Mouse (Mus musculus) lung, adult 18-20 months (tissue): Measurements from ENCODE around the gene Abcg8.

ENCODE experiments used
- DNase-seq, 2 experiments: peaks; one replicate each; pipeline ENCODE4 v3.0.0; 2022; ENCODE audit warnings: mixed read lengths in 2 of 2

Abcg8 gene

GRCm38 (mm10) chr17:84658951-84659350 is 17.2 kb upstream of the Abcg8 start:
- DNase-seq = no peak

DNA sequence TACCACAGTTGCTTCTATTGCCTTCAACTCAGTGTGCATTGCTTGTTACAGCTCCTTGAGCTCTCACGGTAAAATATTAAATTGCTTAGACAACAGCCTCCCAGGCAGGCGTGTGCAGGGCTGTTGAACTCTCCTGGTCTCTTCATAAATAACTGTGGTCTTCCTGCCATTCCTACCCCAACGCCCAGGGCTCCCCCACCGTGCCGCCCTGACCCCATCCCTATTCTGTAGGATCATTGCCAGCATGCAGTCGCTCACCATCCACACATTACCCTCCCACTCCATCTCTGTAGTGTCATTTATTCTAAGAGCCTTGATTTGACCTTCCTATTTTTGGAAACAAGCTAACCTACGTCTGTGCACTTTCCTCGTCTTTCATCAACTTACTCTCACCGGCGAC is 11.0 kb upstream of the Abcg8 start:
- no peak for DNase-seq

DNA sequence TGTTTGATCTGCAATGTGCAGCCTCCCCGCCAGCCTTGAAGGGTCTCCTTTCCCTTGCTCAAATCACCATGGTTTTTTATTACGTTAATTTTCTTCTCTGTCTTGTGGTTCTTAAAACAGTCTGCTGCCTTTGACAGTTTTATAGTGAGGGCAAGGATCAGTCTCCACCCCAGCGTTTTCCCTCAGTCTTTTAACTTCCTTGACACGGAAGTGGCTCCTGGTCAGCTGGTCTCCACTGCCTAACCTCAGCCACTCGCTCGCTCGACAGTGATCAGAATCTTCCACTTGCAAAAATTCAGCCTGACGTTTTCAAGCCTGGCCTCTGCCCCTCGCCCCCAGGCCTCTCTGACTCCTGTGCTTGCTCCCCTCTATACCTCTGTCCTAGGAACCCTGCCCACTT is 10.4 kb upstream of the Abcg8 start:
- DNase-seq = no peak

GRCm38 (mm10) chr17:84667848-84668247 is 8.3 kb upstream of the Abcg8 start:
- DNase-seq = no peak

DNA sequence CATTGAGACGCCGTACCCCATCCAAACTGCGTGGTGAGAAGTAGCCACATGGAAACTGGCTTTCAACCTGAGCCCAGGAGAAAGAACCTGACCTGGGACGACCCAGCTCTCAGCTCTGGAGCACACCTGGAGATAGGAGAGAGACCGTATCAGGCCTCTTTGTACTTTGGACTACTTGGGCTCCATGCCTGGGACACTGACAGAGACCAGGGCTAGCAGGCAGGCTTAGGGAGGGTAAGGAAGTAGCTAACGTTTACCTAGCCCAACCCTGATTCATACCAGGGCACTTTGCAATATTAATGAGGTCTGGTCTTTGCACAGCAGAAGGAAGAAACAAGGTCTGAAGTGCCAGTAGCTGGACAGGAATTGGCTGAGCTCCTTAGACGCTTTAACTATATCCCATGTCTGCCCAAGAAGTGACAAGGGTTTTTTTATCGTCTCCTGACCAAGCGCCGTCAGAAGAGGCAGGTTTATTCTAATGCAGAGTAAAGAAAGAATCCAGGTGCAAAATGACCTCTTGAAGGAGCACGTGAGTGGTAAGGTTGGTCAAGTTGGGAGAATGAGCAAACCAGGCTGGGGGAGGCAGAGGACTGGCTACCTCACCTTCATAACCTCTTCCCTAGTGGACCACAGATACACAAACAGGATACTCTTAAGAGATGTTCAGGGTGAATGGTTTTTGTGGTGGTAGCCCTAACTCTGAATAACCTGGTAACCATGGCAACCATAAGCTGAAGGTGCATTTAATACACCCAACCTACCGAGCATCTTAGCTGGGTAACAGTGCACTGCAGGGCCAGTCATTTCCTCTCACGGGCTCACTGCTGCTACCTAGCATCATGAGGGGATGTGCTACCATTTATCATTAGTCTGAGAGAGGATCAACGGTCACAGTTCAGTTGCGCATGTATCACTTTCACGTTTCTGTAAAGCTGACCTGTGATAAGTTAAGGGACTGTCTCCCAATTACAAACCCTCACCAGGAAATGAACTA is 3.4 kb upstream of the Abcg8 start:
- DNase-seq = peak; percentile 18 to 47

DNA sequence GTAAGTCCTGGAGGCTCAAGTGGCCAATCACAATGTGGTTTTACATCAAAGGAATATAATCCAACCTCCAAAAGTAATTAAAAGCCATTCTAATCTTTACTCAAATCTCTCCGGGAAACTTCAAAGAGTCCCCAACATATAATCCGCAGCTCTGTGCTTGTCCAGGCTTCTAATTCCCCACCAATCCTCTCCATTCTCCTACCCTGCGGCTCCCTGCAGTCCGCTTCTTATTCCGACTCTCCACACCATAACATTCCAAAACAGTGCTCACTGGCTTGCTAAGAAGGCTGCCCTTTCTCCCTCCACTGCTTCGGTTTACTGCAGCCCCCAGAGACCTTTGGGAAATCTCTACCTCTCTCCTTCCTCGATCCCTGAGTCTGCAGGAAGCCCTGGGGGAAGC is 2.1 kb upstream of the Abcg8 start:
- DNase-seq = no peak

GRCm38 (mm10) chr17:84675204-84675603 is 898 bp upstream of the Abcg8 start:
- DNase-seq = no peak

DNA sequence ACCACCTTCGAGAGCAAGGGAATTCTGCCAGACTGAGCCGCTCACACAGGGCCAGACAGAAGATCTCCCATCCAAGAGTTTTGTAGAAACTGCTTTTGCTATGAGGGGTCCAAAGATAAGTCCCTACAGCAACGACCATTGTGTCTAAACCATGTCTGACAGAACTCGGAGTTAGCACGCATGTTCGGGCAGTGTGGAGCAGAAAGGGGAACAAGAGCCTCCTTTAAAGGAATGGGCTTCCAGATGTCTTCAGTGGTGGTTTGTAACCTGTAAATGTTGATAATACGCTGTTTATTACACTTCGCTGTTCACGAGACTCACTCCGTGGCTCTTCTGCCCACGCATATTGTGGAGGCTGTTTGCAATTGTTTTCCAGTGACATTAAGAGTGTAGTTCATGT is 1.5 kb downstream of the Abcg8 start:
- DNase-seq = no peak

- no peak for DNase-seq
Measured at GRCm38 (mm10) chr17:84681670-84682069, 5.6 kb downstream of the Abcg8 start.

DNA sequence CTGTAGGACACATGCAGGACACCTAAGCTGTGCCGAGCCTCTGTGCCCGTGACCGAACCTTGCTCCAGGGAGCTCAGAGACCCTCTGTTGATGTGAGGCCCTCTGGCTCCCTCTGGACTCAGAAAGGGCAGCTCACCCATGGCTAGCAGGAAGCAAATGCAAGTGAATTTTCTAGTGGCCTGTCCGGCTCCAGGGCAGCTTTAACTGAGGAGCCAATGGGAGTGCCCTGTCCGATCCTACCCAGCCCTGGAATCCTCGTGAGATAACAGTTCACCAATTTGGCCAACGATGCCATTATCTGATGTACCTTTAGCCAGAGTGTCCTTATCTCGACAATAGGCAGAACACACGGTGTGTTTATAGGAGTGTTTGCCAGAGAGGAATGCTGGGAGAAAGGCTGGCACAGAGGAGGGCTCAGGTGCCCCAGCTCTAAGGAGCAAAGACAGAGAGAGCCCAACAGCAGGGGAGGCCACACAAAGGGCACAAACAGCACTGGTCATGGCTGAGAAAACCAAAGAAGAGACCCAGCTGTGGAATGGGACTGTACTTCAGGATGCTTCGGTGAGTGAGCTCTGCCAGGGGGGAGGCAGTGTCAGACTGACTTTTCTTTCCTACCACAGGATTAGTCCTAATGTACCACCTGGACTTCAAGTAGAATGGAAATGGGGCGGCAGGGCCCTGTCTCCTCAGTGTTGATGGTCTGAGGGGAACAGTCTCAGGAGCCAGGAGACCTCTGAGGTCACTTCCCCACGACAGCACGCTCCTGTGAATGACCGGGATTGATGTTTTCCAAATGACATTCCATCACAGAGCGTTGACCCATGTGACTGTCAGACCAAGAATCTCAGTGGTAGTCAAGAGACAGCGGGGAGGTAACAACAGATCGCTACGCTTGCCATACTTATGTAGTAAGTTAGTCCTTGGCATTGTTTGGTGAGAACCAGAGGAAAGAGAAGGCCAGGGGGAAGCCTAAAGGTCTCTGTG is 6.9 kb downstream of the Abcg8 start, which contains the start of gene Abcg5:
Abcg5 (minus strand) TSS at position 278 of the 984 bp plus-strand sequence.
- no peak for DNase-seq

DNA sequence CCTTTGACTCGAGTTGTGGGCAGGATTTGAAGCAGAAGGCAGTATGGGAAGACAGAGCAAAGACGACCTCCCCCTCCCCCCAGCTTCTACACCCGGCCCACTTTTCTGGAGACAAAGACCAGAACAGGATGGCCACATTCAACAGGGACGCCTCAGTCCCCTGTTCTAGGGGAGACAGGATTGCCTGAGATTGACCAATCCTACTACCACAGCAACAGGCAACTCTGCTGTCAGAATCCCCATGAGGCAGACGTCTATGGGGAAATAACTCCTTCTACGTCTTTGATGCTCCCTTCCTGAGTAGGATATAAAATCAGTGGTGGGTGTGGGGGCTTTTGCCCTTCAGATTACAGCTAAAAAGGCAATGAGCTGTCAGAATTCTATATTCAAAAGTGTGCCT is 8.2 kb downstream of the Abcg8 start:
- no peak for DNase-seq

- DNase-seq = no peak
Measured at GRCm38 (mm10) chr17:84685286-84685685, 9.2 kb downstream of the Abcg8 start.

DNA sequence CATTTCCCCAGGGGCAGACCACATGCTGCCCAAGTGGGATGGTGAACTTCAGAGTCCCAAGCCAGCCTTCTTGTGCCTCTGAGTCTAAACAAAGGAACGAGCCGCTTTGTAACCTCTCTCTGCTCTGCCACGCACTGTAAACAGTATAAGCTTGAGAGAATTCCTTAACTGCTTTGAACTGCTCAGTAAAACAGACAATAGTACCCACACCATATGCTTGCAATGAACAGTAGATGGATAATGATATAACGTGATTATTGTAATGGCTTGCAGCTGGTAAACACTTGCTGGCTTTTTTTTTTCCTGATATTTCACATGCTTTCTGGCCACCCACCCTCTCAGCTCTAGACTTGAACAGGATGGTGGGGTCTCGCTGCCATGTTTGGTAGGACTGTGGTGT is 11.9 kb downstream of the Abcg8 start:
- DNase-seq = no peak

- no peak for DNase-seq
Measured at GRCm38 (mm10) chr17:84688834-84689233, 12.7 kb downstream of the Abcg8 start.

DNA sequence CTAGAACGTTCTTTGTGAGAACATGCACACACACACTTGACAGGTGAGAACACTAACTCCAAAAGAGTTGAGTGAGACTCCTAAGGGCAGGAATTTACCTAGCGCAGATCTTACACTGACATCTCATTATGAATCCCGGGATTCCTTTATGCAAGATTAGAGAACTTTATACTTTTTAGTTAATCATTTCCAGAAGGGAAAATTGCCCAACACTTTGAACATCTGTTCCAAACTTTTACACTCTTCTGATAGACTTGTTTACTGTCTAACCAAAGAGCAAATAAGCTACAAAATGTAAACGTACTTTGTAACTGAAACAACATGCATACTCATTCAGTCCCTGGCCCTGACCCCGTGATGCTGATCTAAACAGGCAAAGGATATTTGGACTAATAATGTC is 13.2 kb downstream of the Abcg8 start:
- no peak for DNase-seq

GRCm38 (mm10) chr17:84690111-84690510 is 14.0 kb downstream of the Abcg8 start:
- DNase-seq = no peak

DNA sequence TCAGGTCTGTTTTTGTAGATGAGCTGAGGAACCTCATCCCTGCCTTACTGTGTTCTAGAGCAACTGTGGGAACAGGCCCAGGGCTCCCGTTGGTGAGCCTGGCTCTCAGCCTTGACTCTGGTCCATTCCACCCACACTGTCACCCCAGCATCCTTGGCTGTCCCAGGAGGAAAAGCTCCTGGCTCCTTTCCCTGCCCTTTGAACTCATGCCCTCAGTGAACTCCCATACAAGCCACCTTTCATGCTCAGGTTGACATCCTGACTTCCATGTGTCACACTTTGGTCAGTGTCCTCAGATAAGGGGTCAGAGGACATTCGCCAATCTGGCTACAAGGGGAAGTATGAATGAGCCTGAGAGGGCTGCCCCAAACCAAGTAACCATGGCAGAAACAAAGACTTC is 17.6 kb downstream of the Abcg8 start:
- DNase-seq = no peak

DNA sequence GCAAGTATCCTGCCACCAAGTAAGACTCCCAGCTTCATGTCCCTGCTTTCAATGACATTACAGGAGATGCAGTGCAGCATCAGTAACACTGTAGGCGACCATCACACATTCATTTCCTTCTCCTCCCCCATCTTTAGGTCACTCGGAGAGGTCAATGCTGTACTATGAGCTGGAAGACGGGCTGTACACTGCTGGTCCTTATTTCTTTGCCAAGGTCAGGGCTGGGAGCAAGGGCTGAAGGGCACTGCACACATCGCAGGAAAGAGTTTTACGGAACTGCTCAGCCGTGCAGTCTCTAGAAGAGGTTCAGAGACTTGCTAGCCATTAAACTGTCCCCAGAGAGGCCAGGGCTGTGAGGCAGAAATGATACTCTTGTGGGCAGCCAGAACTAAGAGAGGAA is 20.4 kb downstream of the Abcg8 start:
- no peak for DNase-seq

- peak; percentile 41 to 52 for DNase-seq
Measured at GRCm38 (mm10) chr17:84698727-84699126, 22.6 kb downstream of the Abcg8 start.

GRCm38 (mm10) chr17:84707407-84707806 is 31.3 kb downstream of the Abcg8 start:
- no peak for DNase-seq

DNA sequence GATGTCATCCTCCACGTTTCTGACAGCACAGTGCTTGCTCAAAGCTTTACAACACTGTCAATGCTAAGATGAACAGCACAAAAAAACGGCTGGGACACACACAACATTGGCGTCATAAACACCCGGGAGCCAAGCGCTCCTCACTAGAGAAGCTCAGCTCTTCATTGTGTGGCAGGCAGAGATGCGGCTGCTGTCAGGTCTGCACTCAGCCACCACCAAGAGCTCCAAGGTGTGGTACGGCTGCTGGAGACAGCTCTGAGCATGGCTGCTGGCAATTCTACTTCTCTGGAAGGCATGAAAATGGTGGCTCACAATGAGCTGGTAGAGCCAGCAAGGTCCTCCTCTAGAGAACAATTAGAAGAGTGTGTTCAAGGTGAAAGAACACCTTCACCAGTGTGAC is 32.7 kb downstream of the Abcg8 start:
- no peak for DNase-seq

DNA sequence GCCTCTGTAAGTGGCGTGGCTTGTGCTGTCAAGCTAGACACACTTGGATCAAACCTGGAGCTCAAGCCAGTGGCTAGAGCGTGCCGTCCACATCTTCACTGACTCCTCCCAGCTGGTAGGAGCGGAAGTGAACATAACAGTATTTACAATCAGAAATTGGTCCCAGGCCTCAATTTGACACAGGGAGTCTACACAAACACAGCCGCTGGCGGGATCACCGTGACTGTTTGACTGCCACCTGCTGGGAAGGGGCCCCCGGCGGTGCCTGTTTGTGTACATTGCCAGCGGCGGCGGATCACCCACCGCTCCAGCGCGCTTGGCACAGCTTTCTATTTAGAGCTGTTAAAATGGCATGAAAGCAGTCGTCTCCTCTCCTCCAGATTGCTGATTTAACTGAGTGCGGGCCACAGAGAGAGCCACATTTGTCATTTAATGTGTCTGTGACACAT is 33.3 kb downstream of the Abcg8 start:
- DNase-seq = peak; percentile 25 to 42

DNA sequence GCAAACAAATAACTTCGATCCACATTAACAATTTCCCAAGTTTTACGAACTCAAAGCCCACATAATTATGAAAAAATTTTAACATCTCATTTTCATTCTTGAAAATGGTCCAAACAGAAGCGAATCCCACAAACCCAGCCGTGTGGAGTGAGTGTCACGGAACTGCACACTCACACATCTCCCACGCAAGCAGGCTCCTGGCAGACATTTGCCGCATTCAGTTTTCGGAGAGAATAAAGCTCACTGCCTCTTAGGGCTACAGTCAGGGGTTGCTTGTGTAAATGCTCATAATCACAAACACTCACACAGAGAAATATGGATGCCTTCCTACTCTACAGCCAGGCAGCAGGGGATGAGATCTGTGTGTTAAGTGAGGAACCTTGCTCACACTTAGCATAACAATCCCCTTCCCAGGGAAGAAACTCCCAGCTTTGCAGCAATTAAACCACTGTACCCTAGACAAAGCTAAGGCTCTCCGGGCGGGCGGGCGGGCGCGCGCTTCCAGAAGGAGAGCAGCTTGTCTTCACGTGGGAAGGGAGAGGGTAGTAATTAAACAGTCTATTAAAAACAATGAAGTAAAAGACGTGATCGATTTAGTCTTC is 37.6 kb downstream of the Abcg8 start:
- DNase-seq = no peak
